Mouse (Mus musculus) left cerebral cortex, adult 6 months (tissue): Measurements from ENCODE around the gene Scgb1b17. TPM values are rescaled to one million over a fixed set of nuclear protein-coding genes. Genes with fewer than 3 reads are reported as not detected.

Source experiments
- long read RNA-seq, 2 experiments: library from polyadenylated mRNA; unstranded; transcript quantifications; one replicate each; pipeline ENCODE4 v2.0.0; 2019 to 2020
- polyA plus RNA-seq: library from polyadenylated mRNA; unstranded; fragments of <200 nt; fragmentation: Nextera tagmentation; gene quantifications from 2 replicates; pipeline ENCODE4 v1.2.3, GENCODE M21; 2021

Gene Scgb1b17
- not detected in 2 replicates for polyA plus RNA-seq
- long read RNA-seq, experiment 1: 0 reads
- long read RNA-seq, experiment 2: 0 reads

DNA sequence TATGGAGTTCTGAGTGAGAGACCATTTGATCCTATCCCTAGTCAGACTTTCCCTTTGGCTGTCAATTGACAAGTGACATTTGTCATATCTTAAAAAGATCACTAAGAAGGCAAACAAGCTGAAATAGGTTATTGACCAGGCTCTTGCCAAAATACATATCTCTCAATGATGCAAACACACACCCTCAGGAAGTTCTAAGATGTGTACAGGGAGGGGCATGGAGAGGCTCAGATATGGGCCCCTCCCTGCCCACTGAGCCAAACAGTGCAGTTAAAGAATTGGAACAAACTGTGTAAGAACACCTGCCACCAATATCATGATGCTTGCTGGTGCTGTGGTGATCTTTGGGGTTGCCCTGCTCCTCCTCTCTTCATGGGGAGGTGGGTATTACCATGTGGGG is at the start of gene Scgb1b17:
Gene Scgb1b17, plus strand, starts transcription at position 301 of the 400 bp plus-strand sequence.

DNA sequence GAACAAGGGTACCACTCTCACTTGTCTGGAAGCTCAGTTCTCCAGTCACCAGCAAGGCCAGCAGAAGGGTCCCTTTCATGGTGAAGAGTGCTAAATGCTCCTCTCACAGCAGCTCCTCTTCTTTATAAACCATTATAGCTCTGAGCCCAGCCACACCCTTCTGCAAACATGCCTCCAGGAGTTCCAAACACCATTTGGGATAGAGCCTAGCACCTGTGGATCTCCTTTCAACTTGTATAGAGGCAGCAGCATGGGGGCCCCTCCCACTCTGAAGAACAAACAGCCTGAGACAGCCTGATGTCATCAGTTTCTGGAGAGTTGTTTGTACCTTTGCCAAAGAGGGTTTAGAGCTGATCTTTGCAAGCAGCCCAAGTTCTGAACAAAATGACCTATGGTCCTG is 6.8 kb upstream of the Scgb1b17 start, which contains the start of gene Scgb2b17:
Gene Scgb2b17, minus strand, starts transcription at position 101 of the 400 bp plus-strand sequence.

Other genes starting within 250 kb of the Scgb1b17 start
- gene Scgb2b15, start 233.8 kb upstream of the Scgb1b17 start, polyA plus RNA-seq: not detected in 2 replicates
- not detected in 2 replicates for gene Scgb1b15, start 226.9 kb upstream of the Scgb1b17 start, polyA plus RNA-seq
- gene Scgb2b17, start 6.9 kb upstream of the Scgb1b17 start, polyA plus RNA-seq: not detected in 2 replicates
- gene Scgb2b18, start 110.4 kb downstream of the Scgb1b17 start, polyA plus RNA-seq: not detected in 2 replicates
- not detected in 2 replicates for gene Scgb1b18, start 122.1 kb downstream of the Scgb1b17 start, polyA plus RNA-seq
- gene Scgb2b19, start 216.9 kb downstream of the Scgb1b17 start, polyA plus RNA-seq: not detected in 2 replicates
- gene Scgb1b19, start 223.8 kb downstream of the Scgb1b17 start, polyA plus RNA-seq: not detected in 2 replicates